Mouse (Mus musculus) stomach, postnatal 0 days (tissue): ENCODE measurements at regions not wholly inside any gene's neighbourhood (a gene's known extent, or its start where the extent isn't known, plus 50 kb on each side); places are given as distances from the start of the nearest gene placed in this dataset.

ENCODE experiments used
- ATAC-seq: fragments of 200-750 bp; cut with Nextera tagmentation; 2 replicates; pipeline ENCODE4 v1.8.0; 2017; ENCODE audit not compliant: low FRiP score, low TSS enrichment
- DNase-seq: peaks from one replicate; pipeline ENCODE4 v3.0.0-alpha.2; 2016; ENCODE audit warnings: low spot score
- H3K27ac ChIP-seq: fragments of 300-500 bp; sonication (generic); replicated peaks from 2 replicates; pipeline ENCODE4 v1.5.1; 2014; ENCODE audit warnings: mild to moderate bottlenecking, control low read depth
- H3K27me3 ChIP-seq: fragments of 300-500 bp; sonication (generic); 2 replicates; pipeline ENCODE4 v1.6.1; 2014; ENCODE audit warnings: low read length; ENCODE audit not compliant: control insufficient read depth, insufficient read depth
- H3K36me3 ChIP-seq: fragments of 300-500 bp; sonication (generic); 2 replicates; pipeline ENCODE4 v1.6.1; 2014; ENCODE audit warnings: low read length, mixed read lengths; ENCODE audit not compliant: control insufficient read depth, insufficient read depth
- H3K4me1 ChIP-seq: fragments of 300-500 bp; sonication (generic); replicated peaks from 2 replicates; pipeline ENCODE4 v1.6.1; 2014; ENCODE audit warnings: antibody characterized with exemption; ENCODE audit not compliant: control insufficient read depth, insufficient read depth
- H3K4me2 ChIP-seq: fragments of 300-500 bp; sonication (generic); replicated peaks from 2 replicates; pipeline ENCODE4 v1.6.1; 2014; ENCODE audit warnings: low read depth, mild to moderate bottlenecking, control low read depth, moderate library complexity
- H3K4me3 ChIP-seq: fragments of 300-500 bp; sonication (generic); 2 replicates; pipeline ENCODE4 v1.5.1; 2014; ENCODE audit warnings: low read depth, low read length, control low read depth
- H3K9ac ChIP-seq: fragments of 300-500 bp; sonication (generic); 2 replicates; pipeline ENCODE4 v1.6.1; 2014; ENCODE audit warnings: mild to moderate bottlenecking, low read length, control low read depth, mixed read lengths
- H3K9me3 ChIP-seq: fragments of 300-500 bp; sonication (generic); 2 replicates; pipeline ENCODE4 v1.6.1; 2016; ENCODE audit warnings: low read length; ENCODE audit not compliant: control insufficient read depth
- CTCF ChIP-seq: IDR thresholded peaks from 2 replicates; pipeline ENCODE4 v1.5.1; 2016; ENCODE audit warnings: antibody characterized with exemption, low read depth, mild to moderate bottlenecking, moderate library complexity
- EP300 ChIP-seq: optimal IDR thresholded peaks from 2 replicates; pipeline ENCODE3; 2016; ENCODE audit warnings: antibody characterized with exemption
- WGBS: fragments of 180-500 bp; shearing (Covaris S2); extraction: QIAGEN DNeasy Blood & Tissue Kit; methylation state at CpG from one replicate; pipeline ENCODE4 v1.1.7; 2014; 5-methylcytosine and 5-hydroxymethylcytosine counted together

- 62% methylated on average over 1 of the region's 1 CpGs for WGBS
Measured at GRCm38 (mm10) chr1:90677651-90678201, 74.9 kb downstream of the Cops8 start.

DNA sequence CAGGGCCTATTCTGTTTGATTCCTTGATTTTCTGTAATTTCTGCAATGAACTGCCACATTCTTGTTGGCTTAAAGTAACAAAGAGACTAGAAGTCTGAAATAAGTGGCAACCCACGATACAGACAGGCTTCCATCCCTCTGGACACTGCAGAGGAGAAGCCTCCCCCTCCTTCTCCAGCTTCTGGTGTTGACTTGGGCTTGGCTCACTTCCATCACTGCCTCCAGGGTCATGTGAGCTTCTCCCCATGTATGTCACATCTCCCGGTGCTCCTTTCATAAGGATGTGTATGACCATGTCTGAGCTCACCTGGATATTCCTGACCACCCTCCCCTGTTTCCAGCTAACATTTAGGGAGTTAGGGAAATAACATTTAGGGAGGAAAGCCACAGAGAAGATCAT, 75.6 kb downstream of the Cops8 start:
- DNase-seq, result no peak
- H3K36me3 ChIP-seq, result no peaks in the 10 kb centered on the region
- WGBS, result 45% methylated on average over 2 of the region's 2 CpGs
- no peaks in the 10 kb centered on the region for H3K9me3 ChIP-seq
- H3K4me1 ChIP-seq, result peaks cover 3% of the 10 kb centered on the region; the same call in 1 of the 2 replicates
- H3K9ac ChIP-seq, result no peak overlapping the region
- H3K4me3 ChIP-seq, result no peak overlapping the region
- ATAC-seq, result no peak
- no peak overlapping the region for H3K4me2 ChIP-seq
- H3K27me3 ChIP-seq, result no peaks in the 10 kb centered on the region
- no peak for TF ChIP-seq EP300
- TF ChIP-seq CTCF, result no peak
- H3K27ac ChIP-seq, result no peak overlapping the region

More at GRCm38 (mm10) chr1:90677651-90678201, 74.9 kb downstream of the Cops8 start:
- H3K27me3 ChIP-seq, result no peaks in the 10 kb centered on the region
- DNase-seq (no peak), ATAC-seq (no peak)
- no peak overlapping the region for H3K27ac ChIP-seq
- H3K4me1 ChIP-seq, result peaks cover 3% of the 10 kb centered on the region; the same call in 1 of the 2 replicates
- no peaks in the 10 kb centered on the region for H3K36me3 ChIP-seq
- H3K4me3 ChIP-seq, result no peak overlapping the region
- no peak overlapping the region for H3K9ac ChIP-seq
- TF ChIP-seq EP300, result no peak
- no peak for TF ChIP-seq CTCF
- no peaks in the 10 kb centered on the region for H3K9me3 ChIP-seq
- H3K4me2 ChIP-seq, result no peak overlapping the region

DNA sequence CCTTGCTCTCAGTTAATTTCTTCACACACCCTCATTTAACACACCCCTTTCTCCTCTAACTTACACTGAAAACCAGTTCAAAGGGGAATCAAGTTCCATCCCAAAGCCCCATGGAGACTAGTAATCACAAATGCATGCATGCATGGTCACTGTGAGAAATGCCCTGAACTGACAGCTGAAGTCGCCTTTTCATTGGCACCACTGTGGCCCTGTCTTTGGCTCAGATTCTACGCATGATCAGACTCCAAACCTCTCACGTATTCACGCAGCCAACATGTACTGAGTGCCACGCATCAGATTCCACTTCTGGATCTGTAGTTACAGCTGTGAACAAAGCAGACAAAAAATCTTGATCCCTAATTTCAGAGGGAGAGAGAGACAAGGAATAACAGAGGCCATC, 85.3 kb downstream of the Cops8 start:
- ATAC-seq, result no peak
- no peak overlapping the region for H3K4me2 ChIP-seq
- H3K36me3 ChIP-seq, result no peaks in the 10 kb centered on the region
- WGBS, result 90% methylated on average over 5 of the region's 5 CpGs
- no peaks in the 10 kb centered on the region for H3K9me3 ChIP-seq
- H3K27ac ChIP-seq, result no peak overlapping the region
- no peak for DNase-seq
- no peak overlapping the region for H3K9ac ChIP-seq
- H3K4me3 ChIP-seq, result no peak overlapping the region
- no peaks in the 10 kb centered on the region for H3K4me1 ChIP-seq
- TF ChIP-seq CTCF, result no peak
- no peak for TF ChIP-seq EP300
- H3K27me3 ChIP-seq, result no peaks in the 10 kb centered on the region

DNA sequence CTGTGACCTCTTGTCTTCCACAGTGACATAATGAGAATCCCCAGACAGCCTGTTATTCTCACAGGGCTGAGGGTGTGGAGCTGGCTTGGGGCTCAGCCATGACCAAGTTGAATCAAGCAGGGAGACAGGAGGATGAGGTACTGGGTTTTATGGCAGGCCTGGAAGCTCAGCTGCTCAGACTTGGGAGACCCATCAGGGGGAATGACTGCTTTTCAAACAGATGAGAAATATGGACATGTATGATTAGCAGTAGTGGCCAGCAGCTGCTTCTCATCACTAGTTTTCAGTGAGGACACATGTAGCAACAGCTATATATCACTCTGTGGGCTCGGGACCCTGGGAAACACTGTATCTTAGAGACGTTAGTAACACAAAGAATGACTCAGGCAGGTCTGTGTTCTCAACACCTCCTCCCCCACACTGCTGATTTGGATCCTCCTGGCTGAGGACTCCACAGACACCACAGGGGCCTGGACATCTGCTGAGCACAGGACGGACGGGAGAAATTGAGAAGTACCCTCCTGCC, 87.9 kb downstream of the Cops8 start:
- 40% methylated on average over 4 of the region's 4 CpGs for whole genome bisulfite sequencing
- Histone ChIP-seq H3K27ac (peak overlapping the region; percentile 45), H3K4me2 (no peak overlapping the region), H3K36me3 (no peaks in the 10 kb centered on the region), H3K9ac (no peak overlapping the region), H3K27me3 (no peaks in the 10 kb centered on the region), H3K4me1 (no peaks in the 10 kb centered on the region), H3K4me3 (no peak overlapping the region), H3K9me3 (no peaks in the 10 kb centered on the region)
- DNase-seq (peak; percentile 31), ATAC-seq (peak; percentile 83)
- no peak for TF ChIP-seq CTCF
- no peak for TF ChIP-seq EP300

- ATAC-seq (peak; percentile 35; the same call in 1 of the 2 replicates), DNase-seq (no peak)
- Histone ChIP-seq H3K9me3 (no peaks in the 10 kb centered on the region), H3K4me1 (no peaks in the 10 kb centered on the region), H3K4me3 (no peak overlapping the region), H3K4me2 (no peak overlapping the region), H3K27ac (peak overlapping the region; percentile 45), H3K36me3 (no peaks in the 10 kb centered on the region), H3K27me3 (no peaks in the 10 kb centered on the region), H3K9ac (no peak overlapping the region)
- TF ChIP-seq EP300, result no peak
- peak; percentile 54 for TF ChIP-seq CTCF
- 36% methylated on average over 6 of the region's 6 CpGs for WGBS
Measured at GRCm38 (mm10) chr1:90691157-90691594, 88.4 kb downstream of the Cops8 start.

DNA sequence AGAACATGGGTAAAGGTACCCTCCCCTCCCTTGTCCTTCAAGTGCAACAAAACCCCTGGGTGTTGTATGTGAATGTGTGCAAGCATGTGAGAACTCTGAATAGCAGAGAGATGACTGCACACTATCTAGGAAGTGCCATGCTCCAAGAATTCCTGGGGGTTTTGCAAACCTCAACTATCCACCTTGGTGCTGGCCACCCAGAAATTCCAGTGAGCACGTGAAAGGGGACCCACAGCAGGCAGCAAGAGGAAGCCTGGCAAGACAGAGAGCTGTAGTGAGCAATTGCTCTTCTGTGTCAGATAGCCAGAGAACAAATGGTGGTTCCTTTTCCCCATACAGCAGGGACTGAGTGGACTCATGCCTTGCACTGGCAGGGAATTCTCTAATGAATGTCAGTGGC, 90.1 kb downstream of the Cops8 start:
- no peaks in the 10 kb centered on the region for H3K4me1 ChIP-seq
- no peak overlapping the region for H3K4me3 ChIP-seq
- ATAC-seq (no peak), DNase-seq (no peak)
- H3K4me2 ChIP-seq, result no peak overlapping the region
- no peak overlapping the region for H3K27ac ChIP-seq
- no peaks in the 10 kb centered on the region for H3K9me3 ChIP-seq
- 30% methylated on average over 1 of the region's 1 CpGs for WGBS
- H3K9ac ChIP-seq, result no peak overlapping the region
- no peaks in the 10 kb centered on the region for H3K27me3 ChIP-seq
- TF ChIP-seq EP300, result no peak
- TF ChIP-seq CTCF, result no peak
- no peaks in the 10 kb centered on the region for H3K36me3 ChIP-seq
